Mouse (Mus musculus) spleen, adult 12 weeks (tissue): ENCODE data around the gene Oip5.
"Not testable (repeated sequence)": the region's sequence is repeated elsewhere in the genome, so short reads cannot be mapped to it uniquely, and the experiment has no call there.

Experiments used
- DNase-seq: peaks from one replicate; pipeline ENCODE4 v3.0.0; 2022; ENCODE audit warnings: low spot score

The Oip5 gene

DNA sequence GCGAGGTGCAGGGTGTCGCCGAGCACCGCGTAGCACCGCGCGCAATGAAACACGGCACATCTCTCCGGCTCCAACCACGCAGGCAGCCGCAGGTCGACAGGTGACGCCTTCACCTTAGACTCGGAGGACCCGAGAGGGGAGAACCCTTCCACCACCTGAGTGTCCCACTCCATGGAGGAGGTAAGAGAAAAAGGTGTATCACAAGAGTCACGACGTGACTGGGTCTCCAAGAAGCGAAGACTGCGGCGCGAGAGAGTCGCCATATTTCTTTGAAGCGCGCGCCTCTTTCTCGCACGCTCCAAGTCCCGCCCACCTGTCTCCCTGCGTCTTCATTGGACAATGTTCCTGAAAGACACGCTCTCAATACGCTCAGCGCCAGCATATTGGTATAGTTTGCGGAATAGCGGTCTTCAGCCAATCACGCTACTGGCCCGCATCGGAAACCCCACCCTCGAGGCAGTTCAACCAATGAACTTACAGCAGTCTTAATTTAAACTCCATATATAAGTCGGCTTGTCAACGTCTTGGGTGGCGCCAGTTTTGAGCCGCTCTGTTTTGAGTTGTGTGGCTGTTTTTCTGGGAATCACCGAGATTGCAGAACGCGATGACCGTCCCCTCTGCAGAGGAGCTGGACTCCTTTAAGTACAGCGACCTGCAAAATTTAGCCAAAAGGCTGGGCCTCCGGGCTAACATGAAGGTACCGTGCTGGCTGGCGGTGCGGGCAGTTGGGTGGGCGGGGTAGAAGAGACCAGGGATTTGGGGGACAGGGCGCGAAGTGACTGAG is at the start of gene Oip5, which contains the start of gene Nusap1:
Gene Oip5, minus strand, starts transcription at position 271 of the 784 bp plus-strand sequence.
Gene Nusap1, plus strand, starts transcription at position 100 of the 784 bp plus-strand sequence.
- peak; percentile 88 for DNase-seq

DNA sequence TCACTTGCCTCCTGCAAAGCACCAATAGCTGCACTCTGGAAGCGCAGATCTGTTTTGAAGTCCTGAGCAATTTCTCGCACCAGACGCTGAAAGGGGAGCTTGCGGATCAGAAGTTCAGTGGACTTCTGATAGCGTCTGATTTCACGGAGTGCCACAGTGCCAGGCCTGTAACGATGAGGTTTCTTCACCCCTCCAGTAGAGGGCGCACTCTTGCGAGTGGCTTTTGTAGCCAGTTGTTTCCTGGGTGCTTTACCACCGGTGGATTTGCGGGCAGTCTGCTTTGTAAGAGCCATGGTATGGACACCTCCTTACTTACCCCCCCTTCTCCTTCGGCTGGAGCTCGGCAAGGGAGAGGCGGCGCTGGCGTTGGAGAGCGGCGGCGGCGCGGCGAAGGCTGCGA is 47.5 kb upstream of the Oip5 start:
- not testable (repeated sequence) for DNase-seq

DNA sequence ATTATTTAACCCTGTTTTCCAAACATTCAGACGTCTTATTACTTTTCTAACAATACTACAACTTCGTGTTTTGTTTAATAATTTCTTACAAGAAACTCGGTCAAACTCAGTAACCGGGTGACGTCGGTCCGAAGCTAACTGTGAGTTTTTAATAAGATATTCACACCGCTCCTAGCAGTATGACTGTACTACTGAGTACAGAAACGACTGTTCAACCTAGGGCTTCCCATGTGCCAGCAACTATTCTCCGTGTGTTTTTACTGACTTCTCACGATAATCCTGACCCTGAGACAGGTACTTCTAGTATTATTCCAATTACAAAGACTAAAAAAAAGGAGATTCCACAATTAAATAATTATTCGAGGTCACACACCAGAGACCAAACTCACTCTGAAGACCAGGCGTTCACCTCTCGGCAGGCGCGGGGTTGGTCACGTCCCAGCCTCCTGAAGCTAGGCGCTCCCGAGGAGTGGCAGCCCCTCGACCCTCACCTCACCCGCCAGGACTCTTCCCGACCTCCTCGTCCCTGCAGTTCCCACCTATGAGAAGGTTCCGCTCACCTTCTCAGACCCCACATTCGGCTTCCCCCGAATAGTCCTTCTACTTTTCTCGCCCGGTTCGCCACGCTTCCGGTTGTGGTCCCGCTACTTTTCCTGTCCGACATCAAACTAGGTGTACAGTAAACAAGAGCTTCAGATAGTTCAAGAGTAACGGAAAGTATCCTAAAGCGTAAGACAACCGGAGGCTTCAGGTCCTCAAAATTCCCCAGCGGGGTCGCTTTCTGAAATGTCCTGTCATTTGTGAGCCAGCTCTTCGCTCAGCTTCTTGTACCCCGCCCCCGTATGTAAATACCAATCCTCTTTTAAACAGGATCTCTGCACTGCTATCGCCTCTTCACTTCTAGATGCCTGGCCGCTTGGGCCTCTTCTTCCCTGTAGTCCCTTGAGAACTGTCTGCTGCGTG is 44.2 kb upstream of the Oip5 start, which contains the start of gene Ndufaf1:
Gene Ndufaf1, minus strand, starts transcription at position 608 of the 963 bp plus-strand sequence.
- peak; percentile 72 for DNase-seq

GRCm38 (mm10) chr2:119644254-119644653 is 26.0 kb upstream of the Oip5 start:
- no peak for DNase-seq

- no peak for DNase-seq
Observed at GRCm38 (mm10) chr2:119641214-119641912, 23.1 kb upstream of the Oip5 start.

DNA sequence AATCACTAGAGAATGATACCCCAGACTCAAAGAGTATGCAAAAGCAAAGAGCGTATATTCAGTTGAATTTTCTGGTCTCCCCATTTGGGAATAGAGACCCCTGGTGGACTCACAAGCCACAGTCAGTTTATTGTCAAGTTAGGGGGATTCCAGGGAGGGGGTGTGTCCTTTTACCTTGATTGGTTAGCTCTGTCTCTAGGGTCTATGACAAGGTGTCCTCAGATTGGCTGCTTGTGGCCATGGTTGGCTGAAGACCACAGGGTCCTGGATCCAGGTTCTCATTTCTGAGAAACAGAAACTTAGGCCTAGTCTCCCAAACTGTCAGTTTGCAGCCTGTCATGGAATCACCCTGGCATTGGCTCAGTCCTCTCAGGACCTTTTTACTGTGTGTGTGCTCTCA is 18.5 kb upstream of the Oip5 start:
- DNase-seq: no peak

DNA sequence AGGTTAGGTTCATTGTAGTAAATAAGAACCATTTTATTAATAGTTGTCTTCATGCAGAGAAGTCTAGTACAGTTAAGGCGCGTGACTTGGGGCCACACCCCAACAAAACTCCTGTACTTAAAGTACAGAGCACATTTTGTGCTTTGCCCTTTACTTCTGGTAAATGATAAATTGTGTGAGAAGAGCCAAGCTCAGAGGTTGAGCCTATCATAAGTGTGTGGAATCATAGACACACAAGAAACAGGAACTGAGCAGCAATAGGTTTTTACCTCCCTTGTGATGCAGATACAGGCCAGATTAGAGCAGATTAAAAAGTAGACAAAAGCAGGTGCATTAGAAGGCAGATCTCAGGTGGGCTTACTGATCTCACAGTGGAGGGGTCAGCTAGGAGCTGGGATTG is 3.0 kb upstream of the Oip5 start:
- DNase-seq: no peak

- not testable (repeated sequence) for DNase-seq
Observed at GRCm38 (mm10) chr2:119619002-119619401, 733 bp upstream of the Oip5 start.

GRCm38 (mm10) chr2:119617841-119618198 is 449 bp downstream of the Oip5 start:
- no peak for DNase-seq

DNA sequence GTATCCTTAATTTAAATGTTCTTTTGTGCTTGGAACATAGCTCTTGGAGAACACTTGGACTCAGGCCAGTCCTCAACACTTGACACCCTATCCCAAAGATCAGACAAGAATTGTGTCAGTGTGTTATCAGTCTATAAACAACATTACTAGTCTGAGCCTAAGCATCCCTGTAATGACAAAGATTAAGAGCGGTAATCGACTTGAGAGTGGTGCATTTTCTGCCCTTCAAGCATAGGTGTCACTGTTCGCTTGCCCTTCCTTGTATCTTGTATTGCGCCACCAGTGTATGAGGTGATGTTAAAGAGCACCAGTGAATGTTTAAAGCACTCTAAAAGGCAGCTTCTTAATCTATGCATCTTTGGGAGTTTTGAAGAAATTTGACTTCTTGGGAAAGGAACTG is 11.2 kb downstream of the Oip5 start:
- no peak for DNase-seq

DNA sequence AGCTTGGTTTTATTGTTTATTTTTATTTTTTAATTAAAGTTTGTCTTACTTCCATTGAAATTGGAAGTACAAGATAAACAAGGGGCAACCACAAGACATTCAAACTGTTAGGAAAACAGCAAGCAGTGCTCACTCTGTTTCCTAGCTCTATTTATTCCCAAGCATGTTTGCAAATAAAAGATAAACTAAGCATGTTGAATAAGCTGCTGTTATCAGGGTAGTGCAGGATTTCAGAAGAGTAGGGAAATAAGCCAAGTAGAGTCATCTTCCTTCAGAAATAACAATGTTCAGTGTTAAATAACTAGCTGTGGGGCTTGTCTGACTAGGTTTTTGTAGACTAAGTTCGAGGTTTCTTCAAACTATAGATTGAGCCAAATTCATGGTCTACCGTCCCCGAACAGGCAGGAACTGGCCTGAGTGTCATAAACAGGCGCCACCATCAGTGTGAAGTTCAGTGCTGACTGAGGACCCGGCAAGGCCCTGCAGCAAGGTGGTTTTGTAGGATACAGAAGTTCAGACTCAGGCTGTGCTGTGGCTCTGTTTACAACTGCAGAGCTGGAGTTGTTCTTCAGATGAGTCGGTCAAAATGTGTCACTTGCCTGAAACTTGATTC is 12.8 kb downstream of the Oip5 start:
- DNase-seq: peak; percentile 63

- no peak for DNase-seq
Observed at GRCm38 (mm10) chr2:119603909-119604308, 14.4 kb downstream of the Oip5 start.

DNA sequence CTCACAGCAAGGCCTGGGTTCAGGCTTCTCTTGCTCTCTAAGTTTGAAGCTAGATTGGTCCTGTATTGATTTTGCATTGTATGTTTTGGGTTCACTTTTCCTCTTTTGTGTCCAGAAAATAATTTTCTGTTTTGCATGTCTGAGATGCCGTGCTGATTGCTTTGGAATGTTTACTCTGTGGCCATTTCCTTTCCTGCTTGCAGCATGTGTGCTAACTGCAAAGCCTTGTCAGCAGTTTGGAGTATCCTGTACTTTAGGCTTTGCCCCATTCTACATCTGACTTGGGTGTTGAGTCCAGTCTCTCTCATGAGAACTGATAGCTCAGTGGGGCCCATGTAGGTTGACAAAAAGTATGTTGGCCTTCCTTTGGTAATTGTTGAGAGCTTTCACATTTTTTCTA is 15.8 kb downstream of the Oip5 start:
- DNase-seq: no peak

- not testable (repeated sequence) for DNase-seq
Observed at GRCm38 (mm10) chr2:119601575-119601974, 16.7 kb downstream of the Oip5 start.

- DNase-seq: no peak
Observed at GRCm38 (mm10) chr2:119601027-119601426, 17.2 kb downstream of the Oip5 start.

DNA sequence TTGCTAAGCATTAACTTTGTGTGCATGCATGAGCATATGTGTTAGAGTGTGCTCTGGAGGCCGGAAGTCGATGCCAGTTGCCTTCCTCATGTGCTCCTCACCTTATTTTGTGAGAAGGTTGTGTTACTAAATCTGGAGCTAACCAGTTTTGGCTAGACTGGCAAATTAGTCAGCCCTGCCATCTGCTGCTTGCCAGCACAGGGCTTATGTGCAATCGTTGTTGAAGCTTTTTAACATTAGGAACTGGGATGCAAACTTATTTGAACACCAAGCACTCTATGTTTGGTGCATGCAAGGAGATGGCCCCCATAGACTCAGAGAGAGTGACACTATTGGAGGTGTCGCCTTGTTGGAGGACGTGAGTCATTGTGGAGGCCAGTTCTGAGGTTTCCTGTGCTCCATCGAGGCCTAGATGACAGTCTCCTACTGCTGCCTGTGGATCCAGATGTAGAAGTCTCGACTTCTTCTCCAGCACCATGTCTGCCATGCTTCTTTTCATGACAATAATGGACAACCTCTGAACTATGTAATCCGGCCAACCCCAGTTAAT is 21.4 kb downstream of the Oip5 start:
- DNase-seq: no peak

- DNase-seq: no peak
Observed at GRCm38 (mm10) chr2:119595308-119595707, 23.0 kb downstream of the Oip5 start.

GRCm38 (mm10) chr2:119594113-119594981 is 23.9 kb downstream of the Oip5 start:
- DNase-seq: peak; percentile 89

DNA sequence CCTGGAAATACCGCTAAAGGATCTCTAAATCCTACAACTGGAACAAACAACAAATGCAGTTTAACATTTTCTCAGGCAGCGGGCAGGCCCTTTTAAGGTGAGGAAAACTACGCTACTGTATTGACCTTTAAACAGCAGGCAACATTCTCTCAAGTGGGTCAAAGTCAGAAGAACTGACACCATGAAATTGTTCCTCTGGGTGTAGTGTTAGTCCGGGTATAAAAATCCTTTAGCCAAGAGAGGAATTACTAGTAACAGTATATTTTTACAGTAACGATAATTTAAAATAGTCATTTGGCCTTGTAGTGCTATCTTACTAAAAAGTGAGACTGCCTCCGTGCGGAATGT is 24.5 kb downstream of the Oip5 start:
- DNase-seq: no peak

DNA sequence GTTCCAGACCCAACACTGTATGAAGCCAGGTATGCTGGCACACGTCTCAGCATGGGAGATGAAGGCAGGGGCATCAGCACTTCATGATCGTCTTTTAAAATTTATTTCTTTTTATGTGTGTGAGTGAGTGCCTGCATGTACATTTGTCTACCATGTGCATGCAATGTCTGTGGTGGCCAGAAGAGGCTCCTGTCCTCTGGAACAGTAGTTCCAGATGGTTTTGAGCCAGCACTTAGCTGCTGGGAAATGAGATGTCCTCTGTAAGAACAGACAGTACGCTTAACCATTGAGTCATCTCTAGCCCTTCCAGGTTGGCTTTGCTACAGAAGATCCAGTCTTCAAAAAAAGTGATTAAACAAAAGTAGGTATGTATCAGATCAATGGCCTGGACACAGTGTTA is 27.0 kb downstream of the Oip5 start:
- no peak for DNase-seq

GRCm38 (mm10) chr2:119587383-119587782 is 30.9 kb downstream of the Oip5 start:
- peak; percentile 47 for DNase-seq
